ENCODE assay signal across 33 mouse cellular contexts in genomic region chr4:155020813-155021212, GRCm38 (mm10). TPM values are rescaled to one million over a fixed set of nuclear protein-coding genes. Genes with fewer than 3 reads are reported as not detected.
"Had no signal": no experiment of that assay in that cellular context is flagged by ENCODE, and none has a peak within 500 bp of the region (broad histone marks: within the 10 kb centered on the region; RNA-seq: fewer than 3 reads in every experiment).

No protein-coding gene starts in this region.

- H3K27me3 ChIP-seq: hindbrain, embryonic 15.5 days; intestine, embryonic 15.5 days had no signal

- ATAC-seq: hindbrain, embryonic 16.5 days; hindbrain, postnatal 0 days; inflammation-experienced regulatory T-cells, adult 6 months; intestine, embryonic 15.5 days; intestine, postnatal 0 days had no signal

- H3K4me2 ChIP-seq: heart, embryonic 11.5 days; heart, embryonic 12.5 days; heart, embryonic 13.5 days; heart, embryonic 15.5 days; hindbrain, embryonic 14.5 days; hindbrain, embryonic 15.5 days; intestine, embryonic 15.5 days; kidney, embryonic 15.5 days had no signal

- H3K4me3 ChIP-seq: heart, adult 2 months; heart, embryonic 10.5 days; heart, embryonic 12.5 days; heart, embryonic 13.5 days; heart, embryonic 15.5 days; hindbrain, embryonic 10.5 days; hindbrain, embryonic 15.5 days; intestine, embryonic 15.5 days; kidney, embryonic 15.5 days; layer of hippocampus, adult 2 months had no signal

- H3K36me3 ChIP-seq: heart, embryonic 10.5 days; heart, embryonic 12.5 days; heart, embryonic 13.5 days; heart, embryonic 15.5 days; hindbrain, embryonic 10.5 days; hindbrain, embryonic 15.5 days; intestine, embryonic 15.5 days; kidney, embryonic 15.5 days had no signal

- DNase-seq: heart, adult 2 months; heart, postnatal 10 days; heart, postnatal 14 days; heart, postnatal 36 days; heart, postnatal 4 days; kidney, adult 11 months; kidney, adult 18-20 months; kidney, adult 2 months; kidney, adult 8-10 months; kidney, adult 9 months; kidney, postnatal 10 days; kidney, postnatal 14 days; kidney, postnatal 25 days; kidney, postnatal 36 days; kidney, postnatal 4 days; layer of hippocampus, adult 9-11 months had no signal

- H3K9me3 ChIP-seq: heart, embryonic 10.5 days; heart, embryonic 12.5 days; heart, embryonic 13.5 days; heart, embryonic 15.5 days; hindbrain, embryonic 10.5 days; hindbrain, embryonic 15.5 days; intestine, embryonic 15.5 days; kidney, embryonic 15.5 days had no signal

- H3K27ac ChIP-seq: heart, adult 2 months; heart, embryonic 10.5 days; heart, embryonic 13.5 days; heart, embryonic 15.5 days; hindbrain, embryonic 10.5 days; hindbrain, embryonic 14.5 days; hindbrain, embryonic 15.5 days; hindbrain, postnatal 0 days; intestine, embryonic 15.5 days; kidney, embryonic 15.5 days; kidney, postnatal 0 days; layer of hippocampus, adult 2 months had no signal

- H3K9ac ChIP-seq: heart, embryonic 12.5 days; heart, embryonic 13.5 days; heart, embryonic 15.5 days; hindbrain, embryonic 14.5 days; hindbrain, embryonic 15.5 days; intestine, embryonic 15.5 days; kidney, embryonic 15.5 days had no signal

RNA-seq across cellular contexts. Expression of gene Plch2, which starts 35.8 kb away (rescaled TPM):
- total RNA-seq: heart, adult 2 months; heart, postnatal 10 days; heart, postnatal 36 days; heart, postnatal 4 days; hematopoietic stem cell, adult 5-6 weeks had no signal
- polyA plus RNA-seq: inflammation-experienced regulatory T-cells, adult 6 months had no signal
